Mouse (Mus musculus): ENCODE measurements around the gene Gm45062.
A peak's percentile ranks its signal among the peaks of the same experiment; 100 is the strongest.

Gm45062 gene

DNA sequence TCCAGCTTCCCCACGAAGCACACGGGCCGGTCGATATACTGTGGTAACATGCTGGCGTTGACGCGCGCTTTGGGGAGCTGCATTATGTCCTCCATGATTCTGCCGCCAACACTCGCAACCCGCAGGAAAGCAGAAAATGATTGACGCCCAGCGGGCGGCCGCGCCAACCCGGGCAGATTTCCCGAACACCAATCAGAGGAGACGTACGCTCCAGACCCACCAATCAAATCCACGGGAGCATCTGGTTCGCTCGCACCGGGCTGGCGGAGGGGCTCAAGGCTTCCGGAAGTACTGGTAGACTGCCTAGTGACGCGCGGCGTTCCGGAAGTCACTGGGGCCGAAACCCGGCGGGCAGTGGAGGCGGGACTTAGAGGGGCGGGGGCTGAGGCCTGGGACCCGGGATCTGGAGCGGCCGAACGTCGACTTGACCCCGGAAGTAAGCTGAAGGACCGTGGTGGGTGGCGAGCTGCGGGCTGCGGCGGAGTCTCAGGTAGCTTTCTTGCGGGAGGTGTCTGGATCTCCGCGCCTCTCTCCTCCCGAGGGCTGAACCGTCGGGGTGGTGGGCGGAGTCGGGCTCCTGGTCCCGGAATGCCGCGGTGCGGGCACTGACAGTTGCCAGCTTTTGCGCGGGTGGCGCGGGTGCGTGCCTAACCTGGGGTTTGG is at the start of gene Gm45062, which contains the start of the genes Rpa3 and Umad1:
TSS of gene Gm45062 (plus strand) at position 447 of the 663 bp plus-strand sequence.
TSS of gene Rpa3 (minus strand) at position 170 of the 663 bp plus-strand sequence.
TSS of gene Umad1 (plus strand) at position 285 of the 663 bp plus-strand sequence.
- peak; percentile 93 for DNase-seq

DNA sequence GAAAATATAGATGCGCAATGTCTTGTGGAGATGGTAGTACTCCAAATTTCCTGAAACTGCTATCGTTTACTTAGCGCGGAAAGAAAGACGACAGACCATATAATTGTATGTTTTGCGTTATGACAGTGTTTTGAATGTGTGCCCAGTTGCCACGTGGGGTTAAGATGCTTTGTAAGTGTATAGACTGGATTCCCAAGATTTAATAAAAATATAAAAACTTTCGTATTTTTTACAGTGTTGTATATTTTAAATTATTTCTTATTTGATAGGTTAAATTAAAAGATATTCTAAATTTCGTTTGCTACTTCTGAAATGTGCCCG is 49.4 kb upstream of the Gm45062 start:
- DNase-seq: no peak

GRCm38 (mm10) chr6:8210661-8211060 is 48.6 kb upstream of the Gm45062 start:
- no peak for DNase-seq

DNA sequence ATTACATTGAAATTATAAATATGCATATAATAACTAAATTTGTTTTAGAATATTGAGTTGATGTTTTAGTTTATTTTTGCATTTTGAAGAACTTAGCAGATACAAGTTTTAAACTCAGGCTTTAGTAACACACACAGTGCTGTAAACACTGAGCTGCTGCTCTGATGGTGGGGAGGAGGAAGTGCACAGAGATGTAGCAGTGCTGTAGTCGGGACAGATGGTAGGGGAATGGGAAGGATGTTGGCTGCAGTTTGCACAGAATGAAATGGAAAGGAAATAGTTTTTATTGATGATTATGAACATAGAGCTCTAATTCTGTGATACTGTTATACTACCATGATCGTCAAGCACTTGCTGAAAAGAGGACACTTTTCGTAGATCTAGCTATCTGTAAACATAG is 32.2 kb upstream of the Gm45062 start:
- DNase-seq: no peak

- no peak for DNase-seq
Observed at GRCm38 (mm10) chr6:8228596-8228995, 30.7 kb upstream of the Gm45062 start.

- DNase-seq: no peak
Observed at GRCm38 (mm10) chr6:8258316-8258715, 934 bp upstream of the Gm45062 start.

DNA sequence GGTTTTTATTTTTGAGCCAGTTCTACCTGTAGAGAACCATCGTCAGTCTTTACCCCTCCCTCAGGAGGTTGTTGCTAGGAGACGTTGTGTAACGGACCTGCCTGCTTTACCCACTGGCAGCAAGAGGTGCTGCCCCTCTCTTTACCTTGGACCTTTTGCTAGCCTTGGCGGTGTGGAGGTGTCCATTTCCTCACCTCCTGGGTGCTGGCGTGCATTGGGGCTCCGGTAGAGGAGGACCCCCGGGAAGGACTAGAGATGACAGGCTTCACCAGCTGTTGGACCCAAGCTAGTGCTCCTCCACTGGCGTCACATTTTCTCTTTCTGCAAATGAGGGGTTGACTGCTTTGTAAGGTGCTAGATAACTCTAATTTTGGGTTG is 406 bp downstream of the Gm45062 start:
- DNase-seq: no peak

DNA sequence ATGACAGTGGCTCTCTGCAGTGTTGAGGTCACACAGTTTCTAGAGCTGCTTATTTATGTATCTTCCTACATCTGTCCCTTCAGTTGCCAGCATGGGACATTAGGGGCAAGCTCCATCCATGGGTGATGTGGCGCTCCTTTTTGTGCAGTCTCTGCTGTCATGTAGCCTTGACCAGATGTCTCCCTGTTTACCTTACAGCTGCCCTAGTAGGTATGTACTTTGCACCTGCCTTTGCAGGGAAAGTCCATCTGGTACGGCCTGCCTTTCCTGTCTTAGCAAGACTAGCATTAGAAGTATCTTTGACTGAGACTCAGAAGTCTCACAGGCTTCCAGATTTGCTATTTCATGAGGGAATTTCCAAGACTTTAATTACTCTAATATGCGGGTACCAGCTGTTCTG is 11.8 kb downstream of the Gm45062 start:
- no peak for DNase-seq

GRCm38 (mm10) chr6:8274387-8275054 is 15.3 kb downstream of the Gm45062 start:
- DNase-seq: peak; percentile 74

- peak; percentile 89 for DNase-seq
Observed at GRCm38 (mm10) chr6:8275098-8275497, 15.8 kb downstream of the Gm45062 start.

DNA sequence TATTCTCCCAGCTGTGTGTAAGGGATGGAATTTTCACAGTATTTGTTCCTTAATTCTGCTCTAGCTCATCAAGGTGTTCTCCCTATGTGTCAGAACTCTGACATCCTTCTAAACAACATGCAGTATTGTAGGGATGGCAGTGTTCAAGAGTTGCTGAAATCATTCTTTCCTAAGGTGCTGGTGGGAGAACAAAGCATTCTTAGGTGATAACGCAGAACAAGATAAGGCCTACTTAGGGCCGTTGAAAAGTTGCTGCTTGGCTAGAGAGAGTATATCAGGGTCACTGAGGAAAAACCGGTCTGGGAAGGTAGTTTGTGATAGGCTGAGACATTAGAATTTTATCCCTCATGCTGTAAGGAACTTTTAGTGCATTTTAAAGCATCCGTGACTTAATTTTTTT is 17.2 kb downstream of the Gm45062 start:
- DNase-seq: no peak

DNA sequence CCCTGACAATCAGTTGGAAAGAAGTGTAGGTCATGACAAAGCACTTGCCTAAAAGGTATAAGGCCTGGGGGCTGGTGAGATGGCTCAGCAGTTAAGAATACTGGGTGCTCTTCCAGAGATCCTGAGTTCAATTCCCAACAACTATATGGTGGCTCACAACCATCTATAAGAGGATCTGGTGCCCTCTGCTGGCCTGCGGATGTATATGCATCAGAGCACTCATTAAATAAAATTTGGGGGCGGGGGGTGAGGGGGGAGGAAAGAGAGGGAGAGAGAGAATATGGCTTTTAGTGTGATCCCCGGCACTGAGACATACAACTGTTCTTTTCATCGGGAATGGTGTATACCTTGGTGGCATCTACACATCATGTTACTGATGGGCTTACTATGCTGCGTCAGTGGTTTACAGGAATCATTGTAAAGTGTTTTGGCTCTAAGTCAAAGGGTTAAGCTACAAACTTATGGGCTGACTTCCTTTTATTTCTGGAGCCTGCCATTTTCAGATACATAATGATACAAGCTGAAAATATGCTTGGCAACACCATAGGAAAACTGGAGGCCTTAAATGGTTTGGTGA is 19.3 kb downstream of the Gm45062 start:
- peak; percentile 76 for DNase-seq

GRCm38 (mm10) chr6:8283255-8283654 is 24.0 kb downstream of the Gm45062 start:
- no peak for DNase-seq

GRCm38 (mm10) chr6:8285401-8285960 is 26.2 kb downstream of the Gm45062 start:
- no peak for DNase-seq

- DNase-seq: no peak
Observed at GRCm38 (mm10) chr6:8286146-8286545, 26.9 kb downstream of the Gm45062 start.

DNA sequence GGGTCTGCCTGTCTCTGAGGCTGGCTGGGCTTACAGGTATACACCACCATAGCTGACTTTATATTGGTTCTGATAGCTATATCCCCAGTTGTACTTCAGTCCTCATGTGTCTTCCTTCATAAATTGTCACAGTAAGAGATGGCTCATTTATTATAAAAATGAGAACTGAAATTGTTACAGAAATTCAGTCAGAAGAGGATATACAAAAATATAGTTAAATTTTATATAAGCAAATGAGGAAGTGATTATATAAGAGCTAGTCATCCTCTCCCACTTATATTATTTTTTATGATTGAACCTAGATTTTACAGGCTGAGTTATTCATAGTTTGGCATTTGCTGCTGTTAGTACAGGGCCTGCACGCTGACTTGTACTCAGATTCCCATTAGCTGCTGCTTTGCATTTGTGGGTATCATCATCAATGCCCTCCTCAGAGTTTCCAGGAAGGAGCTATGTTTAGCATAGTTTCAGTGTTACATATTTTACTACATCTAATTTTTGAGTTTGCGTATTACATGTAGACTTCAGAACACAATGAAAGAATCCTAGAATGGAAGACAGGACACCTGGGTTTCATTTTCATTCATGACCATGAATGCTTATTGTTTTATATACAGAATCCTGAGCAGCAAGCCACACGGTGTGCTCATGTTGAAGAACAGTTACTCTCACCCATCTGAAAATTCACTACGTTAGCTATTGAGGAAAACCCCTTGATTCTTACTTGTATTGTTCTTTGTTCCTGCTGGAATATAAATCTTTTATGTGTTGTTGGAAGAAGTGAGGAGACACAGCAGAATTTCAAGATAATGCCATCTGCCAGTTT is 29.7 kb downstream of the Gm45062 start:
- no peak for DNase-seq

DNA sequence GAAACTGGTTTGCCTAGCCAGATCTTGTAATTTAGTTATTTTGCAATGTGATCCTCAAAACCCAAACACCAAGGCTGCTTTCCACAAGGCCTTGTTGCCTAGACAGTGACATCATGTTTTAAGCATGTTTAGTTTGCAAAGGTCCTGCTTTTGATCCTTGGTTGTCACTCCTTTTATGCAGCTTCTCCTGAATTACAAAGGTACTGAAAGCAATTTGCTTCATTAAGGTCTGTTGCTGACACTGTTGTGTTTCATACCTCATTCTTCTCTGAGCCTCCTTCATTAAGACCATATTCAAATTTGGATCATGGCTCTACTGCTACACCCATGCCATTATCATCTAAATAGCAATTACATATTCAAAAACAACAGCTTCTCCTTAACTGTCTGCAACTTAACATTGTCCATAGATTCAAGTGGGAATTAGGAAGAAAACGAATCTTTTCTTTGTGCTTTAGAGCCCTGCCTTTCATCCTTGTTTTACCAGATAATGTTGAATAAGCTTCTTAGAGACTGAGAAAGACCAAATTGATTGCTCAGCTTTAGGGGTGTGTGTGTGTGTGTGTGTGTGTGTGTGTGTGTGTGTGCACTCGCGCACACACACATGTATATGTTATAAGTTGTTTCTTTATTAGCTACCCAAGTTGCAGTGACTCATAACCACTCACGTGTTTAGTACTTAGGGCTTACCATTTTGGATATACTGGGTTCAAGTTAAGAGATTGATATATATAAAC is 35.0 kb downstream of the Gm45062 start:
- DNase-seq: no peak

DNA sequence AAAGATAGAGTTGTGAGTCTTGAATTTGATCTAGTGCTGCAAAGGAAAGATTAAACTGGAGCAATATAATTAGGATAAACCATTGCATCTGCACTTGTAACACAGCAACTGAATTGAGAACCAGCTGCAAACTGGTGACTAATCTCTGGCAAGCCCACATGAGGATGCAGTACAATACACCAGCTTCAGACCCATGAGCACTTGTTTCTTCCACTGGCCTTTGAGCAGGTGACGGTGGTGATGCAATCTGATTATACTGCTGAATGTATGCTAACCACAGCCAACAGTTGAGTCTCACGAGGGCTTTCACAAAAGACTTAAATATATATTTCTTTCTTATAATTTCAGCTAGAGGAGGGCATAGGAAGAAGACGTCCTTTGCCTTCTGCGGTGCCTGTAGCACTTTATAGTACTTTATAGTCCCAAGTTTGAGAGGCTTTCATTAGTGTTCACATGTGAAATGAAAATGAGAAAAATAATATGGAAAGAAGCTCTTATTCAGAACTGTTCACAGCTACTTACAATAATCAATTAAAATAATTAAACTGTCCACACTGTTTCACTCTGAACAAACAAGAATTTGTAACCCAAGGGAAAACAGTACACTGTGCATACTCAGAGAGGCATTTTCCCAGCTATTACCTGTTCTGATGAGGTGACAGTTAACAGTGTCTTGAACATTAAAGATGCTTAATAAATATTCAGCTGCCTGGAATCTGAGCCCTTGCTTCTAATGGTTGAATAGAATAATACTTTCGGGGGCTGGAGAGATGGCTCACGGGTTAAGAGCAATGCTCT is 40.0 kb downstream of the Gm45062 start:
- DNase-seq: peak; percentile 42

GRCm38 (mm10) chr6:8307878-8308775 is 48.9 kb downstream of the Gm45062 start:
- DNase-seq: no peak

GRCm38 (mm10) chr6:8312554-8312953 is 53.3 kb downstream of the Gm45062 start:
- peak; percentile 20 for DNase-seq

Data from thymus, postnatal 4 days (tissue).